Comparison of ENCODE assay signal across 27 mouse cellular contexts in genomic region chr3:38055627-38056026, GRCm38 (mm10).
DNase-seq lines count a peak whose midpoint lies in the region; ATAC-seq and TF ChIP-seq lines count a peak whose summit lies in the region.
"Had no signal": no experiment of that assay in that cellular context is flagged by ENCODE, and none has a peak within 500 bp of the region (broad histone marks: within the 10 kb centered on the region; RNA-seq: fewer than 3 reads in every experiment).

No protein-coding gene starts in this region.

- no peak for TF ChIP-seq CTCF in intestine, postnatal 0 days (IDR thresholded peaks at IDR 0.05; ENCODE audit: low read depth)
- no peak for TF ChIP-seq CTCF in stomach, postnatal 0 days (IDR thresholded peaks at IDR 0.05; ENCODE audit: low read depth)

- peaks cover 14% of the 10 kb centered on the region for H3K4me1 ChIP-seq in intestine, embryonic 14.5 days (replicated peaks; ENCODE audit: control insufficient read depth, insufficient read depth, low read length)
- no peaks in the 10 kb centered on the region for H3K4me1 ChIP-seq in intestine, postnatal 0 days (replicated peaks; ENCODE audit: control insufficient read depth, insufficient read depth, low read length)
- peaks cover 5% of the 10 kb centered on the region; the same call in 1 of the 2 replicates for H3K4me1 ChIP-seq in stomach, embryonic 15.5 days
- H3K4me1 ChIP-seq in stomach, postnatal 0 days (replicated peaks; ENCODE audit: control insufficient read depth, insufficient read depth): no peaks in the 10 kb centered on the region
- H3K4me1 ChIP-seq in intestine, embryonic 16.5 days (ENCODE audit: control insufficient read depth, insufficient read depth, low read length): 0 out of 2 replicates have a peak, but pooled peaks cover 3% of the 10 kb centered on the region
- H3K4me1 ChIP-seq: embryonic facial prominence, embryonic 15.5 days; forebrain, embryonic 10.5 days; forebrain, embryonic 12.5 days had no signal

- TF ChIP-seq EP300 in stomach, postnatal 0 days (optimal IDR thresholded peaks at IDR 0.05): no peak

- no peaks in the 10 kb centered on the region for H3K27me3 ChIP-seq in intestine, embryonic 14.5 days (replicated peaks; ENCODE audit: control insufficient read depth, insufficient read depth, low read length)
- H3K27me3 ChIP-seq in intestine, postnatal 0 days (replicated peaks; ENCODE audit: control insufficient read depth, insufficient read depth, low read length): no peaks in the 10 kb centered on the region
- H3K27me3 ChIP-seq in stomach, embryonic 15.5 days (replicated peaks): no peaks in the 10 kb centered on the region
- no peaks in the 10 kb centered on the region for H3K27me3 ChIP-seq in stomach, postnatal 0 days (ENCODE audit: control insufficient read depth, insufficient read depth, low read length)
- H3K27me3 ChIP-seq in intestine, embryonic 16.5 days (replicated peaks; ENCODE audit: control insufficient read depth, insufficient read depth, low read length): no peaks in the 10 kb centered on the region
- H3K27me3 ChIP-seq: CH12.LX; embryonic facial prominence, embryonic 13.5 days; embryonic facial prominence, embryonic 15.5 days; forebrain, embryonic 12.5 days had no signal

- H3K4me2 ChIP-seq in intestine, embryonic 14.5 days (ENCODE audit: low read length): no peak overlapping the region
- no peak overlapping the region for H3K4me2 ChIP-seq in intestine, postnatal 0 days (replicated peaks; ENCODE audit: low read depth)
- no peak overlapping the region for H3K4me2 ChIP-seq in stomach, embryonic 15.5 days
- no peak overlapping the region for H3K4me2 ChIP-seq in stomach, postnatal 0 days (replicated peaks; ENCODE audit: low read depth)
- H3K4me2 ChIP-seq in intestine, embryonic 16.5 days (ENCODE audit: low read depth, low read length): no peak overlapping the region
- H3K4me2 ChIP-seq: embryonic facial prominence, embryonic 13.5 days; embryonic facial prominence, embryonic 15.5 days; forebrain, embryonic 12.5 days had no signal

- peak overlapping the region; percentile 51; the same call in 1 of the 2 replicates for H3K27ac ChIP-seq in intestine, embryonic 14.5 days (ENCODE audit: low read depth)
- H3K27ac ChIP-seq in intestine, postnatal 0 days (ENCODE audit: low read depth, low read length): no peak overlapping the region
- 0 out of 2 replicates have a peak overlapping the region, but pooled peaks have one; percentile 44 for H3K27ac ChIP-seq in stomach, embryonic 15.5 days
- H3K27ac ChIP-seq in stomach, postnatal 0 days (replicated peaks): no peak overlapping the region
- H3K27ac ChIP-seq in intestine, embryonic 16.5 days (ENCODE audit: low read length): 0 out of 2 replicates have a peak overlapping the region, but pooled peaks have one; percentile 37
- H3K27ac ChIP-seq: embryonic facial prominence, embryonic 13.5 days; embryonic facial prominence, embryonic 15.5 days; forebrain, embryonic 10.5 days; forebrain, embryonic 12.5 days had no signal

- H3K4me3 ChIP-seq in intestine, embryonic 14.5 days (ENCODE audit: low read depth, low read length): no peak overlapping the region
- H3K4me3 ChIP-seq in intestine, postnatal 0 days (ENCODE audit: low read depth, low read length): no peak overlapping the region
- no peak overlapping the region for H3K4me3 ChIP-seq in stomach, embryonic 15.5 days (replicated peaks)
- H3K4me3 ChIP-seq in stomach, postnatal 0 days (ENCODE audit: low read depth, low read length): no peak overlapping the region
- H3K4me3 ChIP-seq in intestine, embryonic 16.5 days (ENCODE audit: low read length): no peak overlapping the region
- H3K4me3 ChIP-seq: embryonic facial prominence, embryonic 13.5 days; embryonic facial prominence, embryonic 15.5 days; erythroblast, embryonic 14.5 days; forebrain, embryonic 10.5 days; forebrain, embryonic 12.5 days had no signal

- 20% methylated on average over 9 of the region's 9 CpGs for WGBS in intestine, embryonic 14.5 days
- WGBS in intestine, postnatal 0 days: 55% methylated on average over 9 of the region's 9 CpGs
- WGBS in stomach, embryonic 15.5 days: 35% methylated on average over 9 of the region's 9 CpGs
- 30% methylated on average over 9 of the region's 9 CpGs for WGBS in stomach, postnatal 0 days
- 46% methylated on average over 9 of the region's 9 CpGs for WGBS in intestine, embryonic 16.5 days

- no peaks in the 10 kb centered on the region for H3K9me3 ChIP-seq in intestine, embryonic 14.5 days (ENCODE audit: control insufficient read depth, low read length)
- no peaks in the 10 kb centered on the region for H3K9me3 ChIP-seq in intestine, postnatal 0 days (ENCODE audit: control insufficient read depth)
- no peaks in the 10 kb centered on the region for H3K9me3 ChIP-seq in stomach, embryonic 15.5 days
- no peaks in the 10 kb centered on the region for H3K9me3 ChIP-seq in stomach, postnatal 0 days (ENCODE audit: control insufficient read depth, low read length)
- H3K9me3 ChIP-seq in intestine, embryonic 16.5 days (ENCODE audit: control insufficient read depth, low read length): no peaks in the 10 kb centered on the region
- H3K9me3 ChIP-seq: embryonic facial prominence, embryonic 13.5 days; embryonic facial prominence, embryonic 15.5 days; forebrain, embryonic 10.5 days; forebrain, embryonic 12.5 days; G1E had no signal

- peak; percentile 64; the same call in 1 of the 2 replicates for ATAC-seq in intestine, embryonic 14.5 days (replicated peaks; ENCODE audit: low FRiP score, low TSS enrichment, low read depth)
- no peak for ATAC-seq in intestine, postnatal 0 days
- no peak; the same call in 1 of the 2 replicates for ATAC-seq in stomach, embryonic 15.5 days (ENCODE audit: insufficient read depth, low FRiP score, low read depth)
- no peak for ATAC-seq in stomach, postnatal 0 days (ENCODE audit: low FRiP score, low TSS enrichment)
- no peak for ATAC-seq in intestine, embryonic 16.5 days
- ATAC-seq: CD4-positive, CD25-positive, alpha-beta regulatory T cell, adult 4 months; forebrain, embryonic 14.5 days; forebrain, embryonic 16.5 days had no signal

- DNase-seq in intestine, embryonic 14.5 days (ENCODE audit: low spot score): peak; percentile 59
- DNase-seq in stomach, postnatal 0 days (ENCODE audit: low spot score): no peak
- DNase-seq in yolk sac, embryonic 10.5 days (ENCODE audit: low spot score): peak; percentile 8
- no peak for DNase-seq in MN1 (ENCODE audit: low spot score)
- no peak for DNase-seq in c-Kit-positive CD71-positive TER-119-positive erythroid progenitor cells, embryonic 14.5 days (ENCODE audit: low spot score)
- DNase-seq: adrenal gland, adult 2 months; adrenal gland, postnatal 10 days; adrenal gland, postnatal 25 days; B cell, adult 2 months; cerebellum, adult 11-12 months; cerebellum, adult 2 months; cerebellum, adult 9-10 months; cerebellum, postnatal 10 days; cerebellum, postnatal 25 days had no signal

- no peaks in the 10 kb centered on the region for H3K36me3 ChIP-seq in intestine, embryonic 14.5 days (ENCODE audit: control insufficient read depth, insufficient read depth, low read length)
- no peaks in the 10 kb centered on the region for H3K36me3 ChIP-seq in intestine, postnatal 0 days (ENCODE audit: control insufficient read depth, insufficient read depth)
- H3K36me3 ChIP-seq in stomach, embryonic 15.5 days: no peaks in the 10 kb centered on the region
- H3K36me3 ChIP-seq in stomach, postnatal 0 days (ENCODE audit: control insufficient read depth, insufficient read depth, low read length): no peaks in the 10 kb centered on the region
- peaks cover 2% of the 10 kb centered on the region; the same call in 1 of the 2 replicates for H3K36me3 ChIP-seq in intestine, embryonic 16.5 days (ENCODE audit: control insufficient read depth, insufficient read depth, low read length)
- H3K36me3 ChIP-seq: embryonic facial prominence, embryonic 13.5 days; embryonic facial prominence, embryonic 15.5 days; forebrain, embryonic 10.5 days; forebrain, embryonic 12.5 days; G1E had no signal

- H3K9ac ChIP-seq in intestine, embryonic 14.5 days (ENCODE audit: low read length): no peak overlapping the region
- no peak overlapping the region for H3K9ac ChIP-seq in intestine, postnatal 0 days (ENCODE audit: low read depth, low read length)
- no peak overlapping the region for H3K9ac ChIP-seq in stomach, embryonic 15.5 days
- H3K9ac ChIP-seq in stomach, postnatal 0 days (ENCODE audit: low read length): no peak overlapping the region
- no peak overlapping the region for H3K9ac ChIP-seq in intestine, embryonic 16.5 days (ENCODE audit: low read depth, low read length)
- H3K9ac ChIP-seq: embryonic facial prominence, embryonic 13.5 days; embryonic facial prominence, embryonic 15.5 days; forebrain, embryonic 12.5 days had no signal

Comparison
In these comparisons a context has a peak if more than half of its experiments do, and no peak if none do; other contexts are left out.
1. H3K27ac ChIP-seq: peak in intestine, embryonic 14.5 days (single experiment), stomach, embryonic 15.5 days (single experiment) and intestine, embryonic 16.5 days (single experiment); none in intestine, postnatal 0 days (single experiment) and stomach, postnatal 0 days (single experiment).
2. DNase-seq: peak in intestine, embryonic 14.5 days (single experiment) and yolk sac, embryonic 10.5 days (single experiment); none in stomach, postnatal 0 days (single experiment), MN1 (single experiment) and c-Kit-positive CD71-positive TER-119-positive erythroid progenitor cells, embryonic 14.5 days (single experiment).